Mouse (Mus musculus): ENCODE measurements around the gene H2-M10.6.

H2-M10.6 gene

GRCm38 (mm10) chr17:36844286-36844719 is 32.3 kb downstream of the H2-M10.6 start:
- no peak for DNase-seq

GRCm38 (mm10) chr17:36844725-36845124 is 32.8 kb downstream of the H2-M10.6 start:
- no peak for DNase-seq

GRCm38 (mm10) chr17:36848911-36849310 is 36.9 kb downstream of the H2-M10.6 start:
- DNase-seq = no peak

GRCm38 (mm10) chr17:36849992-36850391 is 38.0 kb downstream of the H2-M10.6 start:
- no peak for DNase-seq

GRCm38 (mm10) chr17:36851200-36851599 is 39.2 kb downstream of the H2-M10.6 start:
- no peak for DNase-seq

- DNase-seq = no peak
Measured at GRCm38 (mm10) chr17:36851627-36852026, 39.7 kb downstream of the H2-M10.6 start.

GRCm38 (mm10) chr17:36855484-36855883 is 43.5 kb downstream of the H2-M10.6 start:
- no peak for DNase-seq

- no peak for DNase-seq
Measured at GRCm38 (mm10) chr17:36856236-36856635, 44.3 kb downstream of the H2-M10.6 start.

- DNase-seq = no peak
Measured at GRCm38 (mm10) chr17:36858181-36858580, 46.2 kb downstream of the H2-M10.6 start.

GRCm38 (mm10) chr17:36861680-36862079 is 49.7 kb downstream of the H2-M10.6 start:
- no peak for DNase-seq

All from kidney, adult 18-20 months (tissue).